Mouse (Mus musculus): ENCODE data around the gene Arpc4.

The Arpc4 gene

DNA sequence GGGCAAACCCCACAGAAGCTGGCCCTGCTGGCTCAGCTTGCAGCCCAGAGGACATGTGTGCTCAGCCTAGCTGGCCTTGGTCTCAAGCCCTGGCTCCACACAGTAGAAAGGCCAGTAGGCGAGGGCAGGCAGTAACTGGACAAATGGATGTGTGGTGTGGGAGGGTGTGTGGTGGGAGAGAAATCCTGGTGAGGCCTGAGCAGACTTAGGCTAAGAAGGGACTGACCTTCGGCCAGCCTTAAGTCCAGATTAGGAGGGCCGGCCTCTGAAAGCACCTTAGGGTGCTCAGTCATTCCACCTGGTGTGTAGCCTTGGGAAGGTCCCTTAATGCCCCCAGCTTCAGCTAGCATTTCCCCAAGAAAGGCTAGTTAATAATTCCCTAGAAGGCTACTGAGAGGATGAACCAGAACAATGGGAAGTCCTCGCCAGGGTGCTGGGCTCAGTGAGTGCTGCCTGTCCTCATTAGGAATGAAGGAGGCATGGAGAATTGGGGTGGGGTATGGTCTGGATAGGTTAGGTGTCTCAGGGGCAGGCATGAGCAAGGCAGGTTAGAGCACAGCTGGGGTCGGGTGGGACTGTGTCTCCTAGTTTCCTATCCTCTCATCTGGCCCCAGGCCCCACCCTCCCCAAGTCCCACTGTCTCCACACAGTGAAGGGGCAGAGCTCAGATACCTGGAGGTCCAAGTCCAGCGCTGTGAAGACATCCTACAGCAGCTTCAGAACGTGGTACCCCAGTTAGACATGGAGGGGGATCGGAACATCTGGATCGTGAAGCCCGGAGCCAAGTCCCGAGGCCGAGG, 26.9 kb downstream of the Arpc4 start:
- DNase-seq (ENCODE audit: low read depth) = no peak

DNA sequence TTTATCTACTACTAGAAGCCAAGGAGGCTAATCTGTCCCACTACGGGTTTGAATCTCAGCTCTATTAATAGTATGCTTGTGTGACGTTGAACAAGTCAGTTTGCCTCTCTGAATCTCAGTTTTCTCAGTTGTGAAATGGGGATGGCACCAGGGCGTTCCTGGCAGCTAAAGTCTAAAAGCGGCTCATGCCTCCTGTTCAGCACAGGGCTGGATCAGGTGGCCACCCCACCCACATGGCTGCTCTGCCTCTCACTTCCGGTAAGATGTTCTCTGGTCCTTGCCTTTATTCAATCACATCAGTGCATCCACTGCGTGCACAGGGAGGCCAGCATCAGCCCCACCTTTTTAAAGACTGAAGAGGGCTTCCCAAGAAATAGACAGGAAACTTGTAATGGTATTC, 27.6 kb downstream of the Arpc4 start:
- DNase-seq (ENCODE audit: low read depth) = no peak

DNA sequence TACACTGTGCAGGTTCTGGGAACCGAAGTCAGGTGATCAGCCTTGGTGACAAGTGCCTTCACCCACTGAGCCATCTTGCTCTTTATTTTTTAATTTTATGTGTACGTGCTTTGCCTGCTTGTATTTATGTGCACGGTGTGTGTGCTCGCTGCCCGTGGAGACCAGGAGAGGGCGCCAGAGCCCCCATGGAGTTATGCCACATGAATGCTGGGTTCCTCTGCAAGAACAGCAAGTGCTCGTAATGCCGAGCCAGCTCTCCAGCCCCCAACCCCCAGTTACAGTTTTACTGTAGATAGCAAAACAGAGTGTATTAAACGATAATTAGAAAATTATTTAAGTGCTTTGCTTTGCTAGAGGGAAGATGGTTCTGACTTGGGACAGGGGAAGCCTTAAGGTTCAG, 28.8 kb downstream of the Arpc4 start:
- peak; percentile 37 for DNase-seq (ENCODE audit: low read depth)

DNA sequence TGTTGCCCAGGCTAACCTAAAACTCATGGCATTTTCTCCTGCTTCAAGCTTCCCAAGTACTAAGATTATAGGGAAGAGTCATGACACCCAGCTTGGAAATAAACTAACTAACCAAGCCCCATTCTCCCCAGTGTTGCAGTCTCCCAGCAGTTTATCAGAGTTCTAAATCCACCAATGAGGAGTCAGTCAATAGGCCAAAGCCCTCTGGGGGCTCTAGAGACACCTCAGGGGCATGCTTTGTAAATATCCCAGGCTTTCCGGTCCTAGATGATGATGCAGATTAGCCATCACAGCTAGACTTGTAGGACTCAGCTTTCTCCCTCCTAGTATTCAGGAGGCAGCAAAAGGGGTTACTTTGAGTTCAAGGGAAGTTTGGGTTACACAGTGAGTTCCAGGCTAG, 32.1 kb downstream of the Arpc4 start:
- DNase-seq (ENCODE audit: low read depth) = no peak

DNA sequence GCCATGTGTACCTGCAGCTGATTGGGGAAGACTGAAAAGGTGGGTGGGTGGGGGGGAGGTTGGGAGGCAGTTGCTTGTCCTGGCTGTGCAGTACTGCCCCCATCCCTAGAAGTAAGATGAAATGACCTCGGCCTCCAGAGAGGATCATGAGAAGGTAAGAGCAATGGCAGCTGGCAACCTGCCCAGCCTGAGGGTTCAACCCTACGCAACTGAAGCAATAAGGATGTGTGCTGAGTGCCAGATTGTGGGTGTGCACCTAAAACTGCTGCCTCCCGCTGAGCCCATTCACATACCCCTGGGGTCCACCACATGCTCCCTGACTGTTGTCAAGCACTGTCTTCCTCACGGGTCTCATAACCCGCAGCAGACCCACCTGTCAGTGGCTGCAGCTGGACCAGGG, 38.5 kb downstream of the Arpc4 start:
- peak; percentile 52 for DNase-seq (ENCODE audit: low read depth)

DNA sequence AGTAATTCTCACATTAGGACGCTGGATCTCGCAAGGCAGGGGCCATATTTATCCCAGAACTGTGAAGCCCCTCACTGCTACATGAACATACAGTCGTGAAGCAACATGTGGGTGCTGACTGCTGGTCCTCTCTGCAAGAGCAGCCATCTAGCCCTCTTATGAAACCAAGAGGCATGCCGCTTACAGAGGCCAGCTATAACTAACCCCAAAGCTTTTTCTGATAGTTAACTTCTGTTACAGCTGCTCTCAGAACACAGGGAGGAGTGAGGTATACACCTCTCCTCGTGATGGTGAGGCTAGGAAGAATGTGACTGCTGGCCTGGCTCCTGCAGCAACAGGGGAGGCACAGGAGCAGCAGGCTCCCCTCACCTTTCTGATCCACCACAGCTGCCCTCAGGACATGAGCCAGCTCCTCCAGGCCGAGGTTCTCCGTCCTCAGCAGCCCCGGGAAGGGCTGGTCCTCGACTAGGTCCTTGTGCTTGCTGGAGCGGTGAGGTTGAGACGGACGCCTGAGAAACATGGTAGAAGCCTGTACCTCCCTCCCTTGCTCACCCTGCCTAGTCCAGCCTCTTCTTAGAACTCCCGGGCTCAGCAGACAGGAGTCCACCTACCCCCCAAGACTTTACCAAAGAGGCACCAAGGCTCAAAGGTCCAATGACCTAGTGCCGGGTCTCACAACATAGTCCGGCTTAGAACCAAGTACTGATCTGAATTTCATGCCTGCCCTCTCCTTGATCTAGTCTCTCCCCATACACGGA, 40.7 kb downstream of the Arpc4 start:
- peak; percentile 29 for DNase-seq (ENCODE audit: low read depth)

DNA sequence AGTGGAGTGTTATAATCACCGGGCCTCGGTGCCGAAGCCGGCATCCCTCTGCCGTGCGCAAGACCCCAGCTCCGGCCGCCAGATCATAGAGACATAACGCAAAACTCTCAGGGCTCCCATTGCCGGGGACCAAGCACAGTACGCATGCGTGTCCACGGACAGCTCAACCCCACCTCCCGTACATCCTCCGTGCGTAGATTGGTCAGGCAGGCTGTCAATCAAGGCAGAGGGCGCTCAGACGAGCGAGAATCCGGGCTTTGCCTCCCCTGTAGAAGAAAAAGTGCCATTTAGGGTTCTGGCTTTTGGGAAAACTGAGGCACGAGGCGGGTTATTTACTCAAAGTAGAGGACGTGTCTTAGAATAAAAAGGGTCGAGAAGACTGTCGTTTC, 41.3 kb downstream of the Arpc4 start, which contains the start of gene Rpusd3:
Gene Rpusd3, minus strand, starts transcription at position 142 of the 389 bp plus-strand sequence.
- DNase-seq (ENCODE audit: low read depth) = peak; percentile 98

DNA sequence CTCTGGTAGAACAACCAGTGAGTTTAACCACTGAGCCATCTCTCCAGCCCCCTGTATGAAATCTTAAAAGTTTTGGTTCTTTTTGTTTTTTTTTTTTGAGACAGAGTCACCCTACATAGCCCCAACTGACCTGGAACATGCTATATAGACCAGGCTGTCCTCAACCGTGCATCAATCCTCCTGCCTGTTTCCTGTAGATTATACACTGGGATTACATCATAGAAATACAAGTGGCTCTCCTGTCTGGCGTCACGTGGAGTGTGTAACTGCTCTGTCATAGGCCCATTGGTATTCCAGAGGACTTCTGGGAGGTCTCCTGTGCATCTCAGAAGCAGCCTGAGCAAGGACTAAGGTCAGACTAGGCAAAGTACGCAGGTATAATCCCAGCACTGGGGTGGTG, 45.1 kb downstream of the Arpc4 start:
- DNase-seq (ENCODE audit: low read depth) = peak; percentile 70

DNA sequence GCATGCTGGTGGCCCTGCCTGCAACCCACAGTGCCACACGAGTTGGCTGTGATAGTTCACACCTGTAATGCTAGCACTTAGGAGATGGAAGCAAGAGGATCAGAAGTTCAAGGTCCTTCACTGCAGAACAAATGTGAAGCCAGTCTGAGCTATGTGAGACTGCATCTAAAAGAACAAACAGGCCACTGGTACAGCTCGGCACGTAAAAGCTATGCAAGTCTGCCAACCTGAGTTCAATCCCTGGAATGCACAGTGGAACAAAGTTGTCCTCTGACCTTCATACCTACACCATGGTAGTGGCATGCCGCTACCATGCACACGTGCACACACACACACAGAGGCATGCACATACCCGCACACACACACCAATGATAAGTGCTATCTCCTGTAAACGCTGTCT, 46.3 kb downstream of the Arpc4 start:
- DNase-seq (ENCODE audit: low read depth) = no peak

DNA sequence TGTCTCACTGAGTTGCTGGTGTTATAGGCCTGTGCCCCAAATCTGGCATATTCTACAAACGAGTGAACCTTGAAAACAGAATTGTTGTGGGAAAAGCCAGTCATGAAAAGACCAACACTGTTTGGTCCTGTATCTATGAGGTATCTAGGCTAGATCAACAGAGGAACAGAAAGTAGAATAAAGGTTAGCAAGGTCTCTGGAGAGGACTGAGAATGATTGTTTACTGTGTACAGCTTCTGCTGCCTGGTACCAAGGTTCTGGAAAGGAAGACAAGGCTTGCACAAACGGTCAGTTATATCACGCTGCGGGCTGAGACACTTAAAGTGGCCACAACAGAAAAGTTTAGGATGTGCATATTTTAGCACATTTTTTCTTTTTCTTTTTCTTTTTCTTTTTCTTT, 48.8 kb downstream of the Arpc4 start:
- no peak for DNase-seq (ENCODE audit: low read depth)

DNA sequence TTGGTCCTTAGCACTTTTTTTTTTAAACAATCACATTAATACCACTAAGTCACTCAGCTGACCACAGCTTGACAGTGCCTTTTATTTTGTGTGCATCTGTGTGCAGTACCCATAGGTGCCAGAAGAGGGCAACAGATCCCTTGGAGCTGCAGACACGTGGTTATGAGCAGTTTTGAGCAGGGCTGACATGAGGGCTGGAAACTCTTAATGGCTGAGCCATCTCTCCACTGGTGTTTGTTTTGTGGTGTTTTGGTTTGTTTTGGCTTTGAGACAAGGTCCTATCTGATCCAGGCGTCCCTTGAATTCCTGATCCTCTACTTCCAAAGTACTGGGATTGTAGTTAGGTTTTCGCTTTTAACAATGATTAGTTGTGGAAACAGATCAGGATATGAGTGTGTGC, 49.5 kb downstream of the Arpc4 start:
- DNase-seq (ENCODE audit: low read depth) = peak; percentile 75

DNA sequence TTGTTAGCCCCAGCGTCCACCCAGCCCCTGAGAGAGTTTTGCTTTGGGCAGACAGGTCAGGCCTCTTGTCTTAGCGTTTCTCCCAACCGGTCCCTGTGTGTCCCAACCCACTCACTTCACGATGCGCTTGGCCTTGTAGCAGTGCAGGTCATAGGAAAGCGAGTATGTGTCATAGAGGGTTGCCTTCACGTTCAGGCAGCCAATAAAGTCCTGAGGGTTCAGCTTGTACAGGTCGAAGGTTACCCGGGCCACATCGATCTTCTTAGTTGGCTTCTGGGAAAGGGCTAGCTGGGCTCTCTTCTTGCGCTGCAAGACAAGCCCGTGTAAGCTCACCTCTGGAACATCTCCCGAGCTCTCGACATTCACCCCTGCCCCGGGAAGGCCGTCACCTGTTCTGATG, 50.1 kb downstream of the Arpc4 start:
- no peak for DNase-seq (ENCODE audit: low read depth)

DNA sequence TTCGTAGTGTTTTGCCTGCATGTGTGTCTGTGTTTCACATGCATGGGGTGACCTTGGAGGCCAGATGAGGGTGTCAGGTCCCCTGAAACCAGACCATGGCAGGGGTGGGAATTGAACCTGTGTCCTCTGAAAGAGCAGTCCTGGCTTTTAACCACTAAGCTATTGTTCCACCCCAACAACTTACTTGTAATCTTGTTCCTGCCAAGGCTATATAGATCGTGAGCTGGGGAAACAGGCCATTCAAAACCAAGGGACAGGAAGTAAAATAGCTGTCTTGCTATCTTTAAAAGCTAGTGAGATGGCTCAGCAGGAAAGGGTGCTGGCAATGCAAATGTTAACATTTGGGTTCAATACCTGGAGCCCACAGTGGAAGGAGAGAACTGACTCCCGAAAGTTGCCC, 52.0 kb downstream of the Arpc4 start:
- no peak for DNase-seq (ENCODE audit: low read depth)

DNA sequence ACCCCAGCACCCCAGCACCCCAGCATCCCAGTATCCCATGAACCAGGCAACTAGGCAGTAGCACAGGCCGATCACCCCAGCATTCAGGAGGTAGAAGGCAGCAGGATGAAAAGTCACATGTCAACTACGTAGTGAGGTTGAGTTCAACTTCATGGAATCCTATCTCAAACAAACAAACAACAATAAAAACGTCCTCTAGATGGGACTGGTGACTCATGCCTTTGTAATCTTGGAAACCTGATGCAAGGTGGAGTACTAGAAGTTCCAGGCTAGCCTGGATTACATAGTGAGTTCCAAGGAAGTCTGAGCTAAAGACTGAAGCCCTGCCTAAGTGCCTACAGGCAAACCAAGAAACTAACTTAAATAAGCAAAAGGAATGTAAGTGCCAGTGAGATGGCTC, 52.9 kb downstream of the Arpc4 start:
- DNase-seq (ENCODE audit: low read depth) = no peak

DNA sequence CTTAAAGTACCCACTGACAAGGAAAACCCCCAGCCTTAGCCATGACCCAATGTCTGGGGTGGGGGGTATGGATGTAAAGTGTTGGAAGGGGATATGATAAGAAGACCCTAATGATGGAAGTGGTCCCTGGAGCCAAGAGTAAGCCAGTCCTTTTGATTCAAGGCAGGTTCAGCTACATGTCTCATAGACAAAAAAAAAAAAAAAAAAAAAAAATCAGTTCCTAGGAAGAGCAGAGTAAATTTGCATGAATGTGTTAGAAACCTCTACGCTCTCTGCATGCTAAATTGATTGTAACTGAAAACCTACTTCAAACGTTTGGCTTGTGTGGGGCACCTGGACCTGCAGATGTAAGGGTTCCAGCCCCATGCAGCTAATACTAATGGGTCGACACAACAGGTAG, 53.9 kb downstream of the Arpc4 start:
- DNase-seq (ENCODE audit: low read depth) = no peak

DNA sequence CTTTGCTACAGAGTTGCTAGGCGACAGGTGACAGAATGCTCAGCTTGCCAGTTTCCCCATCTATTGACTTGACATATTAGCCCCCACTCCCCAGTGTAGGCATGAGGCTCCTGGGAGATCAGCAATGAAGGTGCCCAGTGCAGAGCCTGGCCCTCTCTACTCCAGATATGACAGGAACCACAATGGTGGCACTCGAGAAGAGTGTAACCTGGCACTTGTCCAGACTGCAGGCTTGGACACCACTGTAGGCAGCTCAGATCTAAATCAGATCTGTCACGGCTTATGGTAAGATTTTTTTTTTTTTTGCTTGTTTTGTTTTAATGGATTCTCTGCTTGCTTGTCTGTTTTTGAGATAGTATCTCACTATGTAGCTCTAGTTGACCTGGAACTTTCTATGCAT, 55.7 kb downstream of the Arpc4 start:
- no peak for DNase-seq (ENCODE audit: low read depth)

DNA sequence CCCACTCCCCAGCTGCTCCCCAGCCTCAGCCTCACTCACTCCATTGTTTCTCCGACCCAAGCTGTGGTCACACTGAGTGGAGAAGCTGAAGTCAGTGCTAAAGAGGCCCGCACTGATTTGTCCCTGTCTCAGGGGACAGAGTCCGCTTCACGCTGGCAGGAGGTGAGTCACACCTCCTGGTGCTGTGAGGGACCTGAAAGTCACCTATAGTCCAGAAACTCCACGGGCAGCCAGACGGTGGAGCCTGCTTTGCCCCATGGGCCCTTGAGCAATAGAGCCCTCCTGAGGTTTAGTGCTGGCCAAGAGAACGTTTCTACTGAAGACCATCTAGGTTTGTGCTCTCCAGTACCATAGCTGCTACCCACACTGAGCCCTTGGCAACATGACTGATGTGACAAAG, 56.8 kb downstream of the Arpc4 start:
- no peak for DNase-seq (ENCODE audit: low read depth)

DNA sequence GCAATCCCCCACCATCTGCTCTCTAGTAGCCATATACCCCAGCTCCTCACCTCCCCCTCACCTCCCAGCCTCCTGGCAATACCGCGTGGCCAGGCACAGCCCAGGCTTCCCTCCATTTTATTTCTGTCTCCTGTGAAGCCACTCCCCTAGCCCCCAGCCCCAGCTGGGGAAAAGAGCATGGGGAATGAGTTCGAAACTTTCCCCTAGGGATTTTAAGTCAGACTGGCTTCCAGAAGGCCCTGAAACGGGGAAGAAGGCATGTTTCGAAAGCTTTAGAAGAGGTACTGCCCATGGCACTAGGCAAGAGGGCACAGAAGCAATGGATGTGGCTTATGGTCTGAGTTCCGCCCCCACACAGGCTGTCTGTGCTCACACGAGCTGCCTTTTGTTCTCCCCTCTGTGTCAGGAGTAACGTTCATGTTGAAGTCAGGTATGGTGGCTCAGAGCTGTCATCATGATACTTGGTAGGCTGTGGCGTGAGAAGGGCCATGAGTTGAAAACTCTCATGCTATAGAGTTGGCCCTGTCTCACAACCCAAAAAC, 57.8 kb downstream of the Arpc4 start, which contains the start of gene Cidec:
Gene Cidec, minus strand, starts transcription at position 97 of the 542 bp plus-strand sequence.
- DNase-seq (ENCODE audit: low read depth) = no peak

DNA sequence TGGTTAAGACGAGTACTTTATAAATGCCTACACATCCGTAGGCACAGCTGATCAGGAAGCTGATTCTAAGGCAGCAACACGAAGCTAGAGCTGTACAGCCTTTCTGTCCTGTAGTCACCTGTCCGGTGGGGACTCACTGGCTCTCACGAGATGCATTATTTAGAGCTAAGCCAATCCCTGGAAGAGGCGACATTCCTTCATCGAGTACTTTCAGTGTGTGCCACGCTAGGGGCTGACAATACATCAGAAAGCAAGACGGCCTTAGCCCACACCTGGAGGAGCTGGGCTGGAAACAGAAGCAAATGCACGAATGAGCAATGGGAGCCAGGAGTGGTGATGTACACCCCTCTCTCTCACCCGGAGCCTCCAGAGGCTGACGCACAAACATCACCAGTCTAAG, 59.2 kb downstream of the Arpc4 start:
- no peak for DNase-seq (ENCODE audit: low read depth)

DNA sequence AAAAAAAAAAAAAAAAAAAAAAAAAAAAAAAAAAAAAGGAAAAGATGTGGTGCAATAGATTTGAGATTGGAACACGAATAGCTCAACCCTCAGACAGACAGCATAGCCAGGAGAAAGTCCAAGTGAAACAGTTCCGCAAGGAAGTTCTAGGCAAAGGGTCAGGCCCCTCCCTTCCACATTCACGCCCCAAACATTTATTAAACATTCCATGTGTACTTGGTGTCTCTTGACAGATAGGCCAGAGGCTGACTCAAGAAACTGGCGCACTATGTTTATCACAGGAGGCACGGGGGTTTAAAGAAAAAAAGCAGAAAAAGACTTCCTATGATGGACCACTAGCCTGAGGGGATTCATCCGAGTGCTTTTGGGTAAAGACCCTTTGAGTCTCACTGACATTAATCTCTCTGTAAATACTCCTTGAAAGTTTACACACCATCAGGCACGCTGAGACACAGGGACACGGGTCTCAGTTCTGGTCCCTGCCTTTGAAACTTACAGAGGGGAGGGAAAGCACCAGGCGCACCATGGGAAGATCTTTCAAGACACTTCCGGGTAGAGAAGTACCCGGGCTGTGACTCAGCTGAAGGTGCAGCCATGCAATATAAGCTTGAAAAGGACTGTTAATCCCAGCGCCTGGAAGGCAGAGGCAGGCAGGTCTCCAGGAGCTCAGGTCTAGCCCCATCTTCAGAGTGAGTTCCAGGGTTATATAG, 61.0 kb downstream of the Arpc4 start:
- DNase-seq (ENCODE audit: low read depth) = no peak
